Mouse (Mus musculus) lung, adult 2 months (tissue): Measurements from ENCODE around the gene Klrd1.

Experiments
- CTCF ChIP-seq: fragments of 200-500 bp; IDR thresholded peaks from 2 replicates; pipeline ENCODE4 v1.5.1; 2011; ENCODE audit warnings: mild to moderate bottlenecking, low read length, control low read depth; ENCODE audit not compliant: insufficient read depth
- POLR2A ChIP-seq: fragments of 200-500 bp; IDR thresholded peaks from 2 replicates; pipeline ENCODE4 v1.6.1; 2011; ENCODE audit warnings: low read depth, mild to moderate bottlenecking, control low read depth, low read length, borderline replicate concordance; ENCODE audit errors: extremely low read depth

GRCm38 (mm10) chr6:129608372-129608771 lies 16.8 kb downstream of the Klrd1 start:
- TF ChIP-seq CTCF = no peak
- TF ChIP-seq POLR2A = no peak
